Mouse (Mus musculus) bone marrow macrophage, adult 2 months (primary cell): ENCODE results near the gene Zic5.

ENCODE experiments used
- CTCF ChIP-seq: IDR thresholded peaks from 2 replicates; pipeline ENCODE4 v1.5.1; 2012; ENCODE audit warnings: low read depth, mild to moderate bottlenecking, low read length, moderate library complexity
- POLR2A ChIP-seq: IDR thresholded peaks from 2 replicates; pipeline ENCODE4 v1.6.1; 2012; ENCODE audit warnings: mild to moderate bottlenecking, low read depth, low read length, borderline replicate concordance

DNA sequence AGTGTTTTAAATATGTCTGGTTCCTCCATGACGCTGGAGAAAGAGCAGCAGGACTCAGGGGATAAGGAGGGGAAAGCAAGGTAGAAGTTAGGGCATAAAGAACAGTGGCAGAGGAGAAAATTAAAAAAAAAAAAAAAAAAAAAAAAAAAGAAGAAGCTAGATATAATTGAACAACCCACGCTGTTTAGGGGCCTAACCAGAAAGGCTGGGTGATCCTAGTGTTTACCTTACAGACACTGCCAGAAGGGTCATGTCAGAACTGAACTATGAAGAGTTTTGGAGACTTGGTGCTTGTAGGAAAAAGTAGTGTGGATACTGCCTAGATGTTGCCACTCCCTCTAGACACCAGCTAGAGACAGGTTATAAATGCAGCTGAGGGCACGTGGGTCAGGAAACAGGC lies 4.0 kb downstream of the Zic5 start:
- no peak for TF ChIP-seq CTCF
- TF ChIP-seq POLR2A = no peak
